Mouse (Mus musculus): Measurements from ENCODE around the gene H2-D1.

GRCm38 (mm10) chr17:35252619-35253292 lies 9.8 kb upstream of the H2-D1 start:
- TF ChIP-seq EP300 (IDR thresholded peaks at IDR 0.05) (no peak), CTCF (IDR thresholded peaks at IDR 0.05) (no peak)
